Mouse (Mus musculus) gastrocnemius, adult 8-10 months (tissue): Measurements from ENCODE around the gene Grip2. TPM values are rescaled to one million over a fixed set of nuclear protein-coding genes. Genes with fewer than 3 reads are reported as not detected.

Source experiments
- DNase-seq, 2 experiments: peaks; one replicate each; pipeline ENCODE4 v3.0.0; 2022; ENCODE audit warnings: low spot score in 2 of 2
- total RNA-seq, 4 experiments: library from RNA; stranded (reverse); gene quantifications; 2 replicates each; pipeline ENCODE4 v1.2.4; 2022

Gene Grip2
- total RNA-seq, 4 experiments from 2014 or later = 0.92 to 2.8 (median 2.2) TPM

GRCm38 (mm10) chr6:91732138-91732537 is 94.9 kb downstream of the Grip2 start:
- DNase-seq = no peak

GRCm38 (mm10) chr6:91729677-91730127 is 97.3 kb downstream of the Grip2 start:
- DNase-seq = peak; percentile 84 to 90

GRCm38 (mm10) chr6:91728939-91729619 is 98.0 kb downstream of the Grip2 start:
- no peak for DNase-seq

- DNase-seq = no peak
Measured at GRCm38 (mm10) chr6:91727361-91727760, 99.7 kb downstream of the Grip2 start.

GRCm38 (mm10) chr6:91721215-91721701 is 105.8 kb downstream of the Grip2 start:
- no peak for DNase-seq

GRCm38 (mm10) chr6:91720588-91721214 is 106.3 kb downstream of the Grip2 start:
- no peak for DNase-seq

- no peak for DNase-seq
Measured at GRCm38 (mm10) chr6:91719865-91720533, 107.1 kb downstream of the Grip2 start.

- DNase-seq = peak in 1 of 2 experiments; percentile 34
Measured at GRCm38 (mm10) chr6:91719042-91719747, 107.9 kb downstream of the Grip2 start.

GRCm38 (mm10) chr6:91718603-91719002 is 108.4 kb downstream of the Grip2 start:
- no peak for DNase-seq

GRCm38 (mm10) chr6:91718067-91718466 is 109.0 kb downstream of the Grip2 start:
- no peak for DNase-seq

GRCm38 (mm10) chr6:91715988-91716810 is 110.9 kb downstream of the Grip2 start:
- no peak for DNase-seq

GRCm38 (mm10) chr6:91715023-91715422 is 112.0 kb downstream of the Grip2 start:
- DNase-seq = peak; percentile 41 to 61

GRCm38 (mm10) chr6:91713370-91713896 is 113.6 kb downstream of the Grip2 start:
- no peak for DNase-seq

- DNase-seq = peak; percentile 43 to 71
Measured at GRCm38 (mm10) chr6:91712855-91713331, 114.2 kb downstream of the Grip2 start.

- no peak for DNase-seq
Measured at GRCm38 (mm10) chr6:91712097-91712854, 114.8 kb downstream of the Grip2 start.
